Mouse (Mus musculus) MEL (cell line): ENCODE measurements at regions not wholly inside any gene's neighbourhood (a gene's known extent, or its start where the extent isn't known, plus 50 kb on each side); places are given as distances from the start of the nearest gene placed in this dataset.

Experiments used
- CTCF ChIP-seq, 3 experiments: IDR thresholded peaks in 2 of 3; conservative IDR thresholded peaks in 1 of 3; 2 replicates each; pipeline ENCODE4 v1.5.1; 2011 to 2012; ENCODE audit warnings: low read length in 3 of 3, low read depth in 2 of 3, mild to moderate bottlenecking in 2 of 3, improper control_type of control experiment in 1 of 3, inconsistent platforms in 1 of 3, mixed read lengths in 1 of 3, moderate library complexity in 1 of 3; ENCODE audit not compliant: control insufficient read depth in 1 of 3, insufficient read depth in 1 of 3, poor library complexity in 1 of 3, severe bottlenecking in 1 of 3
- E2F4 ChIP-seq: IDR thresholded peaks from 2 replicates; pipeline ENCODE4 v1.6.1; 2011; ENCODE audit warnings: low read depth, low read length, improper control_type of control experiment, borderline replicate concordance
- EP300 ChIP-seq, 2 experiments: IDR thresholded peaks; 2 replicates each; pipeline ENCODE4 v1.6.1; 2011; ENCODE audit warnings: improper control_type of control experiment in 2 of 2, low read length in 2 of 2, low read depth in 1 of 2, mild to moderate bottlenecking in 1 of 2
- USF2 ChIP-seq, 2 experiments: IDR thresholded peaks; 2 replicates each; pipeline ENCODE4 v1.6.1; 2011 to 2012; ENCODE audit warnings: improper control_type of control experiment in 2 of 2, low read length in 2 of 2, borderline replicate concordance in 1 of 2, inconsistent platforms in 1 of 2, low read depth in 1 of 2, mild to moderate bottlenecking in 1 of 2; ENCODE audit not compliant: insufficient read depth in 1 of 2
- ZC3H11A ChIP-seq: IDR thresholded peaks from 2 replicates; pipeline ENCODE4 v1.6.1; 2012; ENCODE audit warnings: low read depth, mild to moderate bottlenecking, inconsistent platforms, low read length, improper control_type of control experiment

GRCm38 (mm10) chr15:56440171-56440570 lies 1037.3 kb downstream of the Slc22a22 start:
- TF ChIP-seq ZC3H11A (no peak), EP300 (IDR thresholded peaks at IDR 0.05; ENCODE audit: low read depth in 1 of 2, low read length in 2 of 2) (no peak), CTCF (IDR thresholded peaks at IDR 0.05 in 2 of 3, conservative IDR thresholded peaks at IDR 0.05 in 1 of 3; ENCODE audit: control insufficient read depth in 1 of 3, insufficient read depth in 1 of 3, low read depth in 2 of 3, low read length in 3 of 3, poor library complexity in 1 of 3, severe bottlenecking in 1 of 3) (no peak), USF2 (IDR thresholded peaks at IDR 0.05; ENCODE audit: borderline replicate concordance in 1 of 2, insufficient read depth in 1 of 2, low read depth in 1 of 2, low read length in 2 of 2) (no peak), E2F4 (no peak)
